In the genomic region with DNA sequence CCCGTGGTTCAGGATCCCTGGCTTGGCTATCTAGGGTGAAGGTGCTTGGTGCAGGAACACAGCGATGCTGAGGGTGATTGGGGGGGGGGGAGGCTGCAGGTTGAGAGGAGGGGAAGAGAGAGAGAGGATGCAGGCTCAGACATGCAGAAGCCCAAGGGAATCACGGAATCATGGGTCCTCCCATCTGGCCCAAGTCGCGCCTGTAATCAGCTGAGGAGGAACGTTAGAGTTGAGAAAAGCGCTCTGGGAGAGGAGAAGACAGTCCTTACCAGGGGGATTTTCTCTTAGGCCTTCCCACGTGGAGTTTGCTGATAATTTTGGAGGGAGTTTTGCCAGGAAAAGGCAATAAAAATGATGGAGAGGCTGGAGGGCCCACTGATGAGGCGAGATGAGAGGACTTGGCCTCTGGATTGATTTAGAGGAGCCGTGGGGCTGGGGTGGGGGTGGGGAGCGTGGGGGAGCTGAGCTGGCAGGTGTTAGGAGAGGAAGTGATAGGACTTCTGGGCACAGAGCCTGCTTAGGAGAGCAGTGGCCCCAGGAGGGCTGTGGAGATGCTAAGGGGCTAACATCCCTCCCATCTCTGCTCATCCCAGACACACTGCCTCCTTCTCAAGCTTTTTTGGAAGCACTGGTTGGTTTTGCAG, we compare ENCODE assay signal across 17 mouse cellular contexts. TPM values are rescaled to one million over a fixed set of nuclear protein-coding genes. Genes with fewer than 3 reads are reported as not detected.
DNase-seq lines count a peak whose midpoint lies in the region; ATAC-seq and TF ChIP-seq lines count a peak whose summit lies in the region.
"Had no signal": no experiment of that assay in that cellular context is flagged by ENCODE, and none has a peak within 500 bp of the region (broad histone marks: within the 10 kb centered on the region; RNA-seq: fewer than 3 reads in every experiment).

No protein-coding gene starts in this region.

- ATAC-seq in kidney, embryonic 15.5 days (replicated peaks; ENCODE audit: low FRiP score): peak; percentile 33; the same call in 1 of the 2 replicates
- no peak for ATAC-seq in midbrain, embryonic 13.5 days
- ATAC-seq in midbrain, postnatal 0 days (ENCODE audit: low FRiP score): no peak
- ATAC-seq: inflammation-experienced regulatory T-cells, adult 6 months had no signal

- intact Hi-C loops in gastrocnemius, adult 2 months (cut with DNase I): loop anchor here (2.0 to 10.0 kb wide), 4 partner anchors 28 to 286 kb away; no protein-coding TSS in a partner anchor
- intact Hi-C loops in left cerebral cortex, postnatal 10 days (cut with DNase I): loop anchor here (5.0 kb wide), 1 partner anchor 169 kb away; no protein-coding TSS in a partner anchor

- peaks cover 23% of the 10 kb centered on the region for H3K27me3 ChIP-seq in kidney, embryonic 15.5 days
- H3K27me3 ChIP-seq in kidney, adult 2 months (replicated peaks; ENCODE audit: control insufficient read depth, insufficient read depth, low read length): no peaks in the 10 kb centered on the region
- peaks cover 59% of the 10 kb centered on the region for H3K27me3 ChIP-seq in midbrain, embryonic 13.5 days
- H3K27me3 ChIP-seq in midbrain, postnatal 0 days (ENCODE audit: insufficient read depth, low read length): peaks cover 5% of the 10 kb centered on the region

- no peak for TF ChIP-seq CTCF in gastrocnemius, adult 2 months (IDR thresholded peaks at IDR 0.05)
- TF ChIP-seq CTCF in kidney, adult 2 months (conservative IDR thresholded peaks at IDR 0.05; ENCODE audit: insufficient read depth, insufficient read length, low read depth, low read length): no peak
- no peak for TF ChIP-seq CTCF in midbrain, postnatal 0 days (IDR thresholded peaks at IDR 0.05)

- H3K4me2 ChIP-seq in kidney, embryonic 15.5 days: 0 out of 2 replicates have a peak overlapping the region, but pooled peaks have one; percentile 10
- no peak overlapping the region for H3K4me2 ChIP-seq in midbrain, embryonic 13.5 days (replicated peaks)
- no peak overlapping the region for H3K4me2 ChIP-seq in midbrain, postnatal 0 days (ENCODE audit: low read depth, low read length, poor library complexity, severe bottlenecking)
- H3K4me2 ChIP-seq: hindbrain, embryonic 13.5 days; liver, embryonic 15.5 days; neural tube, embryonic 12.5 days had no signal

- H3K4me1 ChIP-seq in kidney, embryonic 15.5 days: peaks cover 23% of the 10 kb centered on the region
- H3K4me1 ChIP-seq in kidney, adult 2 months (ENCODE audit: control insufficient read depth, insufficient read depth, low read length): no peaks in the 10 kb centered on the region
- H3K4me1 ChIP-seq in midbrain, embryonic 13.5 days (replicated peaks): peaks cover 9% of the 10 kb centered on the region
- H3K4me1 ChIP-seq in midbrain, postnatal 0 days (ENCODE audit: insufficient read depth, low read length): no peaks in the 10 kb centered on the region
- H3K4me1 ChIP-seq: liver, embryonic 15.5 days had no signal

- peak overlapping the region; percentile 16; the same call in 1 of the 2 replicates for H3K27ac ChIP-seq in gastrocnemius, adult 2 months
- no peak overlapping the region for H3K27ac ChIP-seq in kidney, embryonic 15.5 days
- H3K27ac ChIP-seq in kidney, adult 2 months (ENCODE audit: insufficient read depth, low read depth, low read length): no peak overlapping the region
- no peak overlapping the region for H3K27ac ChIP-seq in midbrain, embryonic 13.5 days
- H3K27ac ChIP-seq in midbrain, postnatal 0 days (ENCODE audit: low read depth, low read length): no peak overlapping the region
- H3K27ac ChIP-seq: hindbrain, embryonic 13.5 days; liver, embryonic 15.5 days; neural tube, embryonic 12.5 days had no signal

- TF ChIP-seq POLR2A in kidney, adult 2 months (IDR thresholded peaks at IDR 0.05; ENCODE audit: low read depth, low read length): no peak

- H3K4me3 ChIP-seq in gastrocnemius, adult 2 months: no peak overlapping the region
- H3K4me3 ChIP-seq in kidney, embryonic 15.5 days (replicated peaks): no peak overlapping the region
- no peak overlapping the region for H3K4me3 ChIP-seq in kidney, adult 2 months (ENCODE audit: insufficient read depth, low read depth, low read length)
- H3K4me3 ChIP-seq in midbrain, embryonic 13.5 days (replicated peaks): no peak overlapping the region
- no peak overlapping the region for H3K4me3 ChIP-seq in midbrain, postnatal 0 days (ENCODE audit: low read depth, low read length)
- H3K4me3 ChIP-seq: hindbrain, embryonic 13.5 days; liver, embryonic 15.5 days; neural tube, embryonic 12.5 days had no signal

- WGBS in kidney, embryonic 15.5 days: 21% methylated on average over 11 of the region's 11 CpGs
- WGBS in kidney, adult 2 months: 49% methylated on average over 11 of the region's 11 CpGs
- WGBS in midbrain, embryonic 13.5 days: 43% methylated on average over 11 of the region's 11 CpGs
- WGBS in midbrain, postnatal 0 days: 45% methylated on average over 11 of the region's 11 CpGs

- no peaks in the 10 kb centered on the region for H3K9me3 ChIP-seq in kidney, embryonic 15.5 days (replicated peaks)
- H3K9me3 ChIP-seq in midbrain, embryonic 13.5 days: no peaks in the 10 kb centered on the region
- H3K9me3 ChIP-seq in midbrain, postnatal 0 days (ENCODE audit: low read length): no peaks in the 10 kb centered on the region
- H3K9me3 ChIP-seq: hindbrain, embryonic 13.5 days; liver, embryonic 15.5 days; neural tube, embryonic 12.5 days had no signal

- no peak overlapping the region for H3K9ac ChIP-seq in kidney, embryonic 15.5 days
- H3K9ac ChIP-seq in midbrain, embryonic 13.5 days (replicated peaks): 0 out of 2 replicates have a peak overlapping the region, but pooled peaks have one; percentile 23
- H3K9ac ChIP-seq in midbrain, postnatal 0 days (replicated peaks; ENCODE audit: low read length, poor library complexity, severe bottlenecking): no peak overlapping the region
- H3K9ac ChIP-seq: hindbrain, embryonic 13.5 days; liver, embryonic 15.5 days; neural tube, embryonic 12.5 days had no signal

- no peaks in the 10 kb centered on the region for H3K36me3 ChIP-seq in kidney, embryonic 15.5 days
- no peaks in the 10 kb centered on the region for H3K36me3 ChIP-seq in kidney, adult 2 months (ENCODE audit: control insufficient read depth, insufficient read depth, low read length)
- H3K36me3 ChIP-seq in midbrain, embryonic 13.5 days: no peaks in the 10 kb centered on the region
- H3K36me3 ChIP-seq in midbrain, postnatal 0 days (ENCODE audit: insufficient read depth, low read length): no peaks in the 10 kb centered on the region
- H3K36me3 ChIP-seq: hindbrain, embryonic 13.5 days; liver, embryonic 15.5 days; neural tube, embryonic 12.5 days had no signal

- DNase-seq in gastrocnemius, adult 2 months: no peak
- no peak for DNase-seq in gastrocnemius, postnatal 10 days
- no peak for DNase-seq in kidney, adult 2 months
- no peak for DNase-seq in midbrain, postnatal 0 days (ENCODE audit: low spot score)
- no peak for DNase-seq in left cerebral cortex, postnatal 10 days (ENCODE audit: extremely low spot score in 1 of 2, low spot score in 2 of 2)
- DNase-seq: cerebellum, adult 2 months; cerebellum, postnatal 36 days; kidney, postnatal 10 days; left cerebral cortex, postnatal 4 days; right cerebral cortex, adult 18-20 months; thymus, postnatal 25 days had no signal

RNA-seq across cellular contexts. Expression of a gene that starts 34.6 kb away (rescaled TPM):
- total RNA-seq in gastrocnemius, adult 2 months (2021): 10 to 100 TPM; 11.3 to 11.7 TPM
- total RNA-seq in gastrocnemius, postnatal 10 days (2021): 1 to 10 TPM; 7.2 to 9.5 TPM
- 14.2 and 16.0 TPM in 2 replicates for polyA plus RNA-seq in kidney, embryonic 15.5 days (2015; fragmentation: Nextera tagmentation; extraction: Ambion mirVana)
- 16.8 and 18.3 TPM in 2 replicates for polyA plus RNA-seq in kidney, adult 2 months (2012; rRNA removed)
- 20.2 and 21.9 TPM in 2 replicates for polyA plus RNA-seq in midbrain, embryonic 13.5 days (2015; fragmentation: Nextera tagmentation; extraction: Ambion mirVana)
- total RNA-seq in midbrain, postnatal 0 days (2014; rRNA removed): 16.6 and 19.8 TPM in 2 replicates
- 32.7 and 34.8 TPM in 2 replicates for polyA plus RNA-seq in midbrain, postnatal 0 days (2015; fragmentation: Nextera tagmentation; extraction: Ambion mirVana)
- 10 to 100 TPM; 29.2 to 32.7 TPM for total RNA-seq in left cerebral cortex, postnatal 10 days (2021)
